Comparison of ENCODE assay signal across 13 mouse cellular contexts in genomic region chr13:49556924-49557323, GRCm38 (mm10). TPM values are rescaled to one million over a fixed set of nuclear protein-coding genes. Genes with fewer than 3 reads are reported as not detected.
DNase-seq lines count a peak whose midpoint lies in the region; ATAC-seq lines count a peak whose summit lies in the region.
"Had no signal": no experiment of that assay in that cellular context is flagged by ENCODE, and none has a peak within 500 bp of the region (broad histone marks: within the 10 kb centered on the region; RNA-seq: fewer than 3 reads in every experiment).

No protein-coding gene starts in this region.

- ATAC-seq in activated CD4-positive, CD25-positive, alpha-beta regulatory T cell, adult 4 months = peak; percentile 76
- peak; percentile 75 for ATAC-seq in inflammation-experienced regulatory T-cells, adult 6 months
- ATAC-seq: forebrain, embryonic 15.5 days; intestine, embryonic 16.5 days; Patski had no signal

- DNase-seq in 3T3-L1 (ENCODE audit: low read depth, low spot score) = peak; percentile 69
- peak; percentile 29 for DNase-seq in CD4-positive, CD25-positive, alpha-beta regulatory T cell, adult 2 months (ENCODE audit: low read depth, low spot score)
- no peak for DNase-seq in kidney, adult 8-10 months
- no peak for DNase-seq in kidney, postnatal 36 days
- DNase-seq in layer of hippocampus, adult 9-10 months (ENCODE audit: low spot score) = no peak
- DNase-seq: adrenal gland, adult 2 months; cerebellum, adult 11 months had no signal

RNA-seq across cellular contexts. Expression of gene Aspn, which starts 12.7 kb away (rescaled TPM):
- under 1 TPM; 0.27 to 0.46 TPM for polyA plus RNA-seq in activated CD4-positive, CD25-positive, alpha-beta regulatory T cell, adult 4 months (2017; shearing (Covaris generic))
- polyA plus RNA-seq in inflammation-experienced regulatory T-cells, adult 6 months (2017; shearing (Covaris generic)) = under 1 TPM in 1 of 3 experiments, not detected in 2; 0.25 TPM
- polyA plus RNA-seq: erythroblast, embryonic 14.5 days; Patski had no signal

RNA-seq across cellular contexts. Expression of gene Omd, which starts 25.3 kb away (rescaled TPM):
- polyA plus RNA-seq in activated CD4-positive, CD25-positive, alpha-beta regulatory T cell, adult 4 months (2017; shearing (Covaris generic)) = under 1 TPM; 0.41 to 0.65 TPM
- polyA plus RNA-seq in inflammation-experienced regulatory T-cells, adult 6 months (2017; shearing (Covaris generic)) = 1 to 10 TPM in 1 of 3 experiments, under 1 TPM in 2; 0.35 to 1.2 (median 0.37) TPM
- polyA plus RNA-seq: erythroblast, embryonic 14.5 days had no signal

RNA-seq across cellular contexts. Expression of gene Ogn, which starts 50.9 kb away (rescaled TPM):
- under 1 TPM in 1 of 2 experiments, not detected in 1; 0.29 TPM for polyA plus RNA-seq in activated CD4-positive, CD25-positive, alpha-beta regulatory T cell, adult 4 months (2017; shearing (Covaris generic))
- polyA plus RNA-seq in inflammation-experienced regulatory T-cells, adult 6 months (2017; shearing (Covaris generic)) = under 1 TPM in 2 of 3 experiments, not detected in 1; 0.21 to 0.36 TPM
- polyA plus RNA-seq: erythroblast, embryonic 14.5 days had no signal

RNA-seq across cellular contexts. Expression of gene Ecm2, which starts 52.3 kb away (rescaled TPM):
- under 1 TPM; 0.08 to 0.26 TPM for polyA plus RNA-seq in activated CD4-positive, CD25-positive, alpha-beta regulatory T cell, adult 4 months (2017; shearing (Covaris generic))
- polyA plus RNA-seq in inflammation-experienced regulatory T-cells, adult 6 months (2017; shearing (Covaris generic)) = under 1 TPM in 2 of 3 experiments, not detected in 1; 0.07 to 0.23 TPM
- polyA plus RNA-seq: erythroblast, embryonic 14.5 days had no signal

Comparison
In these comparisons a context has a peak if more than half of its experiments do, and no peak if none do; other contexts are left out.
1. DNase-seq: peak in 3T3-L1 (single experiment) and CD4-positive, CD25-positive, alpha-beta regulatory T cell, adult 2 months (single experiment); none in kidney, adult 8-10 months (0 of 2), kidney, postnatal 36 days (0 of 2) and layer of hippocampus, adult 9-10 months (single experiment).